Mouse (Mus musculus) hindbrain, postnatal 0 days (tissue): ENCODE results near the gene A030003K21Rik. TPM values are rescaled to one million over a fixed set of nuclear protein-coding genes. Genes with fewer than 3 reads are reported as not detected.
"Not testable (repeated sequence)": the region's sequence is repeated elsewhere in the genome, so short reads cannot be mapped to it uniquely, and the experiment has no call there.

ENCODE experiments used
- ATAC-seq: fragments of 200-750 bp; cut with Nextera tagmentation; 2 replicates; pipeline ENCODE4 v1.8.0; 2017; ENCODE audit warnings: mild to moderate bottlenecking, moderate TSS enrichment, moderate library complexity
- DNase-seq: peaks from one replicate; pipeline ENCODE4 v3.0.0-alpha.2; 2015; ENCODE audit warnings: low spot score
- H3K27ac ChIP-seq: fragments of 300-500 bp; sonication (generic); 2 replicates; pipeline ENCODE4 v1.5.1; 2014; ENCODE audit warnings: mild to moderate bottlenecking
- H3K27me3 ChIP-seq: fragments of 300-500 bp; sonication (generic); 2 replicates; pipeline ENCODE4 v1.6.1; 2014; ENCODE audit warnings: low read length, mixed read lengths; ENCODE audit not compliant: insufficient read depth
- H3K36me3 ChIP-seq: fragments of 300-500 bp; sonication (generic); 2 replicates; pipeline ENCODE4 v1.6.1; 2014; ENCODE audit warnings: low read length, mixed read lengths; ENCODE audit not compliant: insufficient read depth
- H3K4me1 ChIP-seq: fragments of 300-500 bp; sonication (generic); 2 replicates; pipeline ENCODE4 v1.6.1; 2014; ENCODE audit warnings: antibody characterized with exemption, low read length, mixed read lengths; ENCODE audit not compliant: insufficient read depth
- H3K4me2 ChIP-seq: fragments of 300-500 bp; sonication (generic); 2 replicates; pipeline ENCODE4 v1.6.1; 2014; ENCODE audit warnings: low read depth, mild to moderate bottlenecking, low read length, moderate library complexity, mixed read lengths
- H3K4me3 ChIP-seq: fragments of 300-500 bp; sonication (generic); 2 replicates; pipeline ENCODE4 v1.5.1; 2014; ENCODE audit warnings: low read length
- H3K9ac ChIP-seq: fragments of 300-500 bp; sonication (generic); replicated peaks from 2 replicates; pipeline ENCODE4 v1.6.1; 2014; ENCODE audit warnings: mild to moderate bottlenecking, low read length, moderate library complexity, mixed read lengths
- H3K9me3 ChIP-seq: fragments of 300-500 bp; sonication (generic); 2 replicates; pipeline ENCODE4 v1.6.1; 2016; ENCODE audit warnings: low read length, mixed read lengths
- CTCF ChIP-seq: IDR thresholded peaks from 2 replicates; pipeline ENCODE4 v1.5.1; 2016; ENCODE audit warnings: antibody characterized with exemption, control low read depth, low read depth
- WGBS: fragments of 180-500 bp; shearing (Covaris S2); extraction: QIAGEN DNeasy Blood & Tissue Kit; methylation state at CpG from one replicate; pipeline ENCODE4 v1.1.7; 2014; 5-methylcytosine and 5-hydroxymethylcytosine counted together
- polyA plus RNA-seq: library from polyadenylated mRNA; unstranded; fragments of >200 nt; fragmentation: Nextera tagmentation; extraction: Ambion mirVana; gene quantifications from 2 replicates; pipeline ENCODE4 v1.2.1, GENCODE M21; 2015
- total RNA-seq: library from RNA; depleted of rRNA; stranded (reverse); fragments of >200 nt; gene quantifications from 2 replicates; pipeline ENCODE4 v1.2.3, GENCODE M21; 2014; rRNA removed

Gene A030003K21Rik
- not detected in 2 replicates for total RNA-seq
- polyA plus RNA-seq: not detected in 2 replicates

GRCm38 (mm10) chr1:82943295-82943694 lies at the start of gene A030003K21Rik:
Gene A030003K21Rik (minus strand): TSS chr1:82943388.
- no CpG with 5 or more reads among the region's 6 CpGs for WGBS
- not testable (repeated sequence) for H3K4me3 ChIP-seq, H3K9ac ChIP-seq, H3K4me1 ChIP-seq, H3K27ac ChIP-seq, H3K36me3 ChIP-seq, H3K4me2 ChIP-seq, DNase-seq, H3K27me3 ChIP-seq, H3K9me3 ChIP-seq, ATAC-seq

GRCm38 (mm10) chr1:82992093-82992492 lies 48.9 kb upstream of the A030003K21Rik start:
- no peak for TF ChIP-seq CTCF
- DNase-seq: no peak
- Histone ChIP-seq H3K36me3 (no peaks in the 10 kb centered on the region), H3K27ac (no peak overlapping the region), H3K9ac (no peak overlapping the region), H3K4me3 (no peak overlapping the region), H3K4me2 (no peak overlapping the region), H3K27me3 (no peaks in the 10 kb centered on the region), H3K4me1 (no peaks in the 10 kb centered on the region), H3K9me3 (no peaks in the 10 kb centered on the region)
- ATAC-seq: no peak
- WGBS: 88% methylated on average over 6 of the region's 6 CpGs

GRCm38 (mm10) chr1:82991596-82991995 lies 48.4 kb upstream of the A030003K21Rik start:
- H3K27ac ChIP-seq: no peak overlapping the region
- WGBS: 74% methylated on average over 3 of the region's 3 CpGs
- no peaks in the 10 kb centered on the region for H3K4me1 ChIP-seq
- no peaks in the 10 kb centered on the region for H3K36me3 ChIP-seq
- H3K9me3 ChIP-seq: no peaks in the 10 kb centered on the region
- H3K27me3 ChIP-seq: no peaks in the 10 kb centered on the region
- no peak for TF ChIP-seq CTCF
- DNase-seq (no peak), ATAC-seq (no peak)
- H3K9ac ChIP-seq: no peak overlapping the region
- no peak overlapping the region for H3K4me2 ChIP-seq
- H3K4me3 ChIP-seq: no peak overlapping the region

- ATAC-seq: no peak
- 71% methylated on average over 4 of the region's 4 CpGs for WGBS
- Histone ChIP-seq H3K4me2 (no peak overlapping the region), H3K4me3 (no peak overlapping the region), H3K27me3 (no peaks in the 10 kb centered on the region), H3K27ac (no peak overlapping the region), H3K4me1 (no peaks in the 10 kb centered on the region), H3K9ac (no peak overlapping the region), H3K9me3 (no peaks in the 10 kb centered on the region), H3K36me3 (no peaks in the 10 kb centered on the region)
- no peak for TF ChIP-seq CTCF
- no peak for DNase-seq
These were observed 47.9 kb upstream of the A030003K21Rik start for GRCm38 (mm10) chr1:82991062-82991461.

GRCm38 (mm10) chr1:82987530-82988198 lies 44.5 kb upstream of the A030003K21Rik start:
- 49% methylated on average over 4 of the region's 4 CpGs for WGBS

GRCm38 (mm10) chr1:82986738-82987137 lies 43.5 kb upstream of the A030003K21Rik start:
- 92% methylated on average over 6 of the region's 6 CpGs for WGBS
- Histone ChIP-seq H3K36me3 (no peaks in the 10 kb centered on the region), H3K4me1 (no peaks in the 10 kb centered on the region), H3K9ac (no peak overlapping the region), H3K4me3 (no peak overlapping the region), H3K9me3 (no peaks in the 10 kb centered on the region), H3K4me2 (no peak overlapping the region), H3K27me3 (no peaks in the 10 kb centered on the region), H3K27ac (no peak overlapping the region)
- DNase-seq: no peak
- no peak for TF ChIP-seq CTCF
- no peak for ATAC-seq

More at GRCm38 (mm10) chr1:82987530-82988198, 44.5 kb upstream of the A030003K21Rik start:
- no peaks in the 10 kb centered on the region for H3K27me3 ChIP-seq
- peak; percentile 85 for DNase-seq
- H3K4me3 ChIP-seq: no peak overlapping the region
- ATAC-seq: peak; percentile 47; the same call in 1 of the 2 replicates
- TF ChIP-seq CTCF: peak; percentile 79
- no peaks in the 10 kb centered on the region for H3K4me1 ChIP-seq
- no peaks in the 10 kb centered on the region for H3K9me3 ChIP-seq
- H3K36me3 ChIP-seq: no peaks in the 10 kb centered on the region
- H3K9ac ChIP-seq: no peak overlapping the region
- H3K4me2 ChIP-seq: no peak overlapping the region
- H3K27ac ChIP-seq: no peak overlapping the region

- H3K27ac ChIP-seq: no peak overlapping the region
- no peak overlapping the region for H3K4me3 ChIP-seq
- no peak for TF ChIP-seq CTCF
- no peak overlapping the region for H3K9ac ChIP-seq
- no peaks in the 10 kb centered on the region for H3K9me3 ChIP-seq
- H3K4me1 ChIP-seq: no peaks in the 10 kb centered on the region
- H3K27me3 ChIP-seq: no peaks in the 10 kb centered on the region
- H3K36me3 ChIP-seq: no peaks in the 10 kb centered on the region
- no peak for ATAC-seq
- no peak for DNase-seq
- H3K4me2 ChIP-seq: no peak overlapping the region
These were observed 34.7 kb upstream of the A030003K21Rik start for GRCm38 (mm10) chr1:82977840-82978239.
